Mouse (Mus musculus) forebrain, postnatal 0 days (tissue): Measurements from ENCODE around the gene Gnb2. TPM values are rescaled to one million over a fixed set of nuclear protein-coding genes. Genes with fewer than 3 reads are reported as not detected.
A peak's percentile ranks its signal among the peaks of the same experiment; 100 is the strongest.

Experiments used
- ATAC-seq: fragments of 200-750 bp; cut with Nextera tagmentation; 2 replicates; pipeline ENCODE4 v1.8.0; 2017; ENCODE audit warnings: mild to moderate bottlenecking, moderate library complexity
- DNase-seq: peaks from one replicate; pipeline ENCODE4 v3.0.0-alpha.2; 2015
- H3K27ac ChIP-seq: fragments of 300-500 bp; sonication (generic); 2 replicates; pipeline ENCODE4 v1.5.1; 2014; ENCODE audit warnings: low read depth, mild to moderate bottlenecking, antibody characterized with exemption, low read length, moderate library complexity, mixed read lengths
- H3K27me3 ChIP-seq: fragments of 300-500 bp; sonication (generic); 2 replicates; pipeline ENCODE4 v1.6.1; 2014; ENCODE audit warnings: mild to moderate bottlenecking, low read length, mixed read lengths; ENCODE audit not compliant: insufficient read depth
- H3K36me3 ChIP-seq: fragments of 300-500 bp; sonication (generic); 2 replicates; pipeline ENCODE4 v1.6.1; 2014; ENCODE audit warnings: mild to moderate bottlenecking, moderate library complexity; ENCODE audit not compliant: insufficient read depth
- H3K4me1 ChIP-seq: fragments of 300-500 bp; sonication (generic); 2 replicates; pipeline ENCODE4 v1.6.1; 2014; ENCODE audit warnings: antibody characterized with exemption; ENCODE audit not compliant: insufficient read depth
- H3K4me2 ChIP-seq: fragments of 300-500 bp; sonication (generic); 2 replicates; pipeline ENCODE4 v1.6.1; 2014; ENCODE audit warnings: low read depth, mild to moderate bottlenecking, moderate library complexity
- H3K4me3 ChIP-seq: fragments of 300-500 bp; sonication (generic); 2 replicates; pipeline ENCODE4 v1.5.1; 2014; ENCODE audit warnings: low read depth, low read length, mixed read lengths
- H3K9ac ChIP-seq: fragments of 300-500 bp; sonication (generic); 2 replicates; pipeline ENCODE4 v1.6.1; 2014; ENCODE audit warnings: mild to moderate bottlenecking
- H3K9me3 ChIP-seq: fragments of 300-500 bp; sonication (generic); 2 replicates; pipeline ENCODE4 v1.6.1; 2016; ENCODE audit warnings: low read length
- CTCF ChIP-seq: sonication (generic); IDR thresholded peaks from 2 replicates; pipeline ENCODE4 v1.5.1; 2016; ENCODE audit warnings: antibody characterized with exemption, control low read depth, low read depth
- WGBS: fragments of 180-500 bp; shearing (Covaris S2); extraction: QIAGEN DNeasy Blood & Tissue Kit; methylation state at CpG from one replicate; pipeline ENCODE4 v1.1.7; 2014; 5-methylcytosine and 5-hydroxymethylcytosine counted together
- polyA plus RNA-seq: library from polyadenylated mRNA; unstranded; fragments of >200 nt; fragmentation: Nextera tagmentation; extraction: Ambion mirVana; gene quantifications from 2 replicates; pipeline ENCODE4 v1.2.1, GENCODE M21; 2015
- total RNA-seq: library from RNA; depleted of rRNA; stranded (reverse); fragments of >200 nt; gene quantifications from 2 replicates; pipeline ENCODE4 v1.2.3, GENCODE M21; 2014

The Gnb2 gene
- total and polyA plus RNA-seq, 2 experiments from 2014 or later = 766 to 1,339 TPM

DNA sequence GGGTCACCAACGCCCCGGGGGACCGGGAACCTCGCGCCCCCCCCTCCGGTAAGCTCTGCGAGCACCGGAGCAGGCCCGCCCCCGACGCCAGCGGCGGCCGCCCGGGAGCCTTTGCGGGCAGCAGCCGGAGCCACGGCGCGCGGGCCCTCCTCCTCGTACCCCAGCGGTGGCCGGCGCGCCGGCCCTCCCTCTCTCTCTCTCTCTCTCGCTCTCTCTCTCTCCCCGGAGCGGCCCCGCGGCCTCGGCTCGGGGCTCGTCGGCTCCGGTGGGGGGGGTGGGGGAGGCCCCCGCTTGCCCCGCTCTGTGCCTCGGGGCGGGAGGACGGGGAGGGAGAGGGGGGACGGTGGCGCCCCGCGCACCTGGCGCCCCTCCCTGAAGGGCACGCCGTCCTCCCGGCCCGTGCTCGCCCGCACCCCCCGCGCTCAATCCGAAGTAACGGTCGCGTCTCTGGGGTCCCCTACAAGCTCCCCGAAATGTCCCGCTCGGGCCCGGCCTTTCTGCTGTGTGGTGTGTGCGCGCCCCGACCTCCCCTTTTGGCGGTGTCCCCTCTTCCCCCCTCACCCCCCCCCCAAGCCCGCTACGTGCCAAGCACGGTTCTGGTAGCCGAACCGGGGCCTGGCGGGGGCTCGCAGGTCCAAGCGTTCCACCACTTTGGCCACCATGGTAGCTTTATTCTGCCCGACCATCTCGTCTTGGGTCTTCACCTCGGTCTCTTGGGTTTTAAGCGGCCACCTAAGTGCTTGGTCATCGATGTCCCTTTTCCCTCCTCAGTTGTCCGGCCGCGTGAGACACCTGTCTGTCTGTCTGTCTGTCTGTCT lies 22.5 kb downstream of the Gnb2 start:
- peaks cover 17% of the 10 kb centered on the region; the same call in 1 of the 2 replicates for H3K4me1 ChIP-seq
- no peak for DNase-seq
- 2% methylated on average over 50 of the region's 83 CpGs for whole genome bisulfite sequencing
- peak overlapping the region; percentile 94 for H3K27ac ChIP-seq
- peak overlapping the region; percentile 99 for H3K9ac ChIP-seq
- H3K36me3 ChIP-seq = peaks cover 4% of the 10 kb centered on the region
- no peaks in the 10 kb centered on the region for H3K9me3 ChIP-seq
- H3K4me3 ChIP-seq = peak overlapping the region; percentile 95
- peak overlapping the region; percentile 85 for H3K4me2 ChIP-seq
- no peak for TF ChIP-seq CTCF
- no peaks in the 10 kb centered on the region for H3K27me3 ChIP-seq
- peak; percentile 53 for ATAC-seq

DNA sequence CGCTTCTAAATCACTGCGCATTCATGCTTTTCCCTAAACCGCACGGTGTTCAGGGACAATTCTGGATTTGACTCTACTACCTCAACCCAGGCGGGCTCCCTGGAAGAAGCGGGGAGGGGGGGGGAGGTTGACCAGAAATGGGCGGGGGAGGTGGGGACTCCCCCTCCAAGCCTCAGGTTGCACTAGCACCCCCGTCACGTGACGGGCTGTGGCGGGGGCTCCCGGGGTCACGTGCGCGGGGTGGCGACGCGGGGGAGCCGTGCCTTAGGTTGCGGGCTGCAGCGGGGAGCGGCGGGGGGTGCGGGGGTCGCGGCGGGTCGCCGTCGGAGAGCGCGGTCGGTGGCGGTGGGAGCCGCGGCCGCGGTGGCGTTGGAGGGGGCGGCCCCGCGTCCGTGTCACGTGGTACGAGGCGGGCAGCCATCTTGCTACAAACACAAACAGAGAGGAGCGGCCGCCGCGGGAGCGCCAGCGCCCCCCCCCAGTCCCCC lies 23.3 kb downstream of the Gnb2 start:
- peak overlapping the region; percentile 99 for H3K9ac ChIP-seq
- no peak for TF ChIP-seq CTCF
- WGBS = 2% methylated on average over 34 of the region's 52 CpGs
- peak overlapping the region; percentile 85 for H3K4me2 ChIP-seq
- H3K27me3 ChIP-seq = no peaks in the 10 kb centered on the region
- peak; percentile 84 for ATAC-seq
- H3K27ac ChIP-seq = peak overlapping the region; percentile 94
- H3K9me3 ChIP-seq = no peaks in the 10 kb centered on the region
- peaks cover 17% of the 10 kb centered on the region; the same call in 1 of the 2 replicates for H3K4me1 ChIP-seq
- peak overlapping the region; percentile 95 for H3K4me3 ChIP-seq
- DNase-seq = peak; percentile 77
- H3K36me3 ChIP-seq = peaks cover 4% of the 10 kb centered on the region

DNA sequence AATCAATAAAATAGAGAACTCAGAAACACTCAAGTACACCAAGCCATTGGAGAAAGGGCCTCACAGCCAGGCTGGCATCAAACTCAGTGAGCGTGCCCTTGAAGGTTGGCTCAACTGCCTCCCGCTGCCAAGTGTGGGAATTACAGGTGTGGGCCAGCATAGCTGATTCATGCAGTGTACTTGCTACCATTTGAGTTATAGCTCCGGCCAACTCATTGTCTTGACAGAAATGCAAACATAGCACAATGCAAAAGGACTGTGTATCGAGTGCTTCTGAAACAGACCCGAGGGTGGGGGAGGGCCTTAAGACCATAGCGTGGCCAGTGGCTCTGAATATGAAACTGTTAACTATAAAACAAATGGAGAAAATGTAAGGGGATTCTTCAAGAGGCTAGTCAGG lies 29.3 kb downstream of the Gnb2 start:
- Histone ChIP-seq H3K4me1 (no peaks in the 10 kb centered on the region), H3K4me2 (no peak overlapping the region), H3K9me3 (no peaks in the 10 kb centered on the region), H3K27me3 (no peaks in the 10 kb centered on the region), H3K4me3 (no peak overlapping the region), H3K27ac (no peak overlapping the region), H3K9ac (no peak overlapping the region), H3K36me3 (no peaks in the 10 kb centered on the region)
- TF ChIP-seq CTCF = peak; percentile 32; the same call in 1 of the 2 replicates
- DNase-seq (no peak), ATAC-seq (no peak)
- WGBS = 79% methylated on average over 6 of the region's 6 CpGs

DNA sequence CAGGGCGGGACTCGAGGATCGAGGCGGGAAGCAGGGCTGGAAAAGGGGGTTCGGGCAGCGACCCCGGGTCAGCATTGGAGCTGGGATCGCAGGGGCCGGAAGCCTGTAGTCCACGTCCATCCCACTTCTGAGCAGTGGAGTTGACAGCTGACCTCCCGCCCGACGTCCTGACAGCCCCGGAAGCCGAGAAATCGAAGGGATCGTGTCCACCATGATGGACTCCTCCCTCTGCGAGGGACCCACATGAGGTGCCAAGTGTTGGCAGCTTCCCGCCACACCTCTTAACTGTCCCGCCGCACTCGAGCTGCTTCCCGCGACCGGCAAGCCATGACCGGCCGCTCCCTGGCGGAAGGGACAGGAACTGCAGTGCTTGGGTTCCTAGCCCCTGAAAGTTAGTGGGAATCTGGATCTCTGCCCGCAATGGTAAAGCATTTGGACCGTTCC lies 30.6 kb downstream of the Gnb2 start:
- Histone ChIP-seq H3K4me1 (no peaks in the 10 kb centered on the region), H3K27ac (peak overlapping the region; percentile 99), H3K4me3 (peak overlapping the region; percentile 71), H3K9ac (peak overlapping the region; percentile 84), H3K9me3 (no peaks in the 10 kb centered on the region), H3K27me3 (no peaks in the 10 kb centered on the region), H3K4me2 (peak overlapping the region; percentile 56), H3K36me3 (no peaks in the 10 kb centered on the region)
- peak; percentile 93 for DNase-seq
- 2% methylated on average over 30 of the region's 30 CpGs for WGBS
- TF ChIP-seq CTCF = peak; percentile 97
- ATAC-seq = peak; percentile 74

DNA sequence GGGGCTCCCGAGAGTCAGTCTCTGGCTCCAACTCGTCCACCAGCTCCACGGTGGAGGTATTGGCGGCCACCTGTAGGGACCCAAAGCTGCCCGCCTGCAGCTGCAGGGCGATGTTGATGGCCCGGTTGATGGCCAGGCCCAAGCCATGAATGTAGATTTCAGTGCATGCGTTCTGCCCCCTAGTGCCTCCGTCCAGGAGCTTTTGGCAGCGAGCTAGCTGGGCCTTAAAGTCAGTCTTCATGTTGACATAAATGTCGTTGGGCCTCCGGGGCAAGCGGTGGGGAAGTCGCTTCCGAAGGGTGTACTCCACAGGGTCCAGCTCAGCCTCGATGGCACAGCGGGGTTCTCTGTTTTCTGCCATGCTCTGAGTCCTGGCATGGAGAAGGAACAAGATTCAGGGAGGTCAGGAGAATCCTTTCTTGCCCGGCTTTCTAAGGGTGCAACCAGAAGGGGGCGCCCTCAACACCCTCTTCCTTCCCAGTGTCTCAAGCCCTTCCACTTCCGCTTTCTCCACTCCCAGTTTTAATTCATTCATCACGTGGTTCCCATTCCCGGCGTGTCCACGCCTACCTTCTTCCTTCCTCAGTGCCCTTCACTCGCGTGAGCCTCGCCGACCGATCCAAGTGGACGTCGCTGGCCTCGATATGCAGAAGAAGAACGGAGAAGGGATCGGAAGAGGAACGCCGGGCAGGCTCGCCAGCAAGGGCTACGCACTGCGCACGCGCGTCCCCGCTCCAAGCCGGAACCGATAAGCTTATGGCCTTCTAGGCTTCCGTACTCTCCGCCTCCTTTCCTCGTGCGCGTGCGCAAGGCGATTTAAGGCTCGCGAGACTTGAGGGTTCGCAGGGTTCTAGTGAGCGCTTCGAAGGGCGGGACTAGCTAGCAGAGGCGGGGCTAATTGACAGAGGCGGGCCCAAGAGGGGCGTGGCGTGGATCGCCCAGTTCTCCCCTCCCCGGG lies 31.3 kb downstream of the Gnb2 start, which contains the start of gene Pop7:
Pop7 (minus strand) TSS at position 810 of the 958 bp plus-strand sequence.
- Histone ChIP-seq H3K27ac (peak within 1 kb of the TSS; percentile 99), H3K4me2 (peak within 1 kb of the TSS; percentile 86), H3K9me3 (no peaks in the 10 kb centered on the region), H3K4me3 (peak within 1 kb of the TSS; percentile 71), H3K4me1 (no peaks in the 10 kb centered on the region), H3K27me3 (no peaks in the 10 kb centered on the region), H3K9ac (peak within 1 kb of the TSS; percentile 84), H3K36me3 (no peaks in the 10 kb centered on the region)
- DNase-seq (peak; percentile 100), ATAC-seq (peak; percentile 97)
- peak; percentile 87 for TF ChIP-seq CTCF
- 3% methylated on average over 63 of the region's 64 CpGs for WGBS

DNA sequence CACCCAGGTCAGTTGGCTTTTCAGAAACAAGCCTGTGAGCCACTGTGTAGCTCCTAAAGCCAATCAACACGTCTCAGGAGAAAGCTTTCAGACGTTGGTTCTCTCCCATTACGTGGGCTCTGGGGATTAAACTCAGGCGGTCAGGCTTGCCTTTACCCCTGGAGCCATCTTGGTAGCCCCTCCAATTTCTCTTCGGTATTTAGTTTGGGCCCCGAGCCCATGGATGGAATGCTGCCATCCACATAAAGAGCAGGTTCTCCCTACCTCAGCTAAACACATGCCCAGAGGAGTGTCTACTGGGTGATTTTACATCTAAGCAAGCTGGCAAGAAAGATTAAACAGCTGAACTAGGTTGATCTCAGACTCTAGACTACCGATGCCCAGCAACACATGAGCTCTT lies 33.1 kb downstream of the Gnb2 start:
- no peaks in the 10 kb centered on the region for H3K4me1 ChIP-seq
- no peak overlapping the region for H3K4me2 ChIP-seq
- DNase-seq = no peak
- WGBS = 90% methylated on average over 7 of the region's 7 CpGs
- H3K36me3 ChIP-seq = no peaks in the 10 kb centered on the region
- no peak overlapping the region for H3K9ac ChIP-seq
- H3K27ac ChIP-seq = no peak overlapping the region
- no peaks in the 10 kb centered on the region for H3K9me3 ChIP-seq
- TF ChIP-seq CTCF = no peak
- H3K4me3 ChIP-seq = no peak overlapping the region
- no peak for ATAC-seq
- no peaks in the 10 kb centered on the region for H3K27me3 ChIP-seq
